Mouse (Mus musculus): ENCODE measurements around the gene Cnot1.

DNA sequence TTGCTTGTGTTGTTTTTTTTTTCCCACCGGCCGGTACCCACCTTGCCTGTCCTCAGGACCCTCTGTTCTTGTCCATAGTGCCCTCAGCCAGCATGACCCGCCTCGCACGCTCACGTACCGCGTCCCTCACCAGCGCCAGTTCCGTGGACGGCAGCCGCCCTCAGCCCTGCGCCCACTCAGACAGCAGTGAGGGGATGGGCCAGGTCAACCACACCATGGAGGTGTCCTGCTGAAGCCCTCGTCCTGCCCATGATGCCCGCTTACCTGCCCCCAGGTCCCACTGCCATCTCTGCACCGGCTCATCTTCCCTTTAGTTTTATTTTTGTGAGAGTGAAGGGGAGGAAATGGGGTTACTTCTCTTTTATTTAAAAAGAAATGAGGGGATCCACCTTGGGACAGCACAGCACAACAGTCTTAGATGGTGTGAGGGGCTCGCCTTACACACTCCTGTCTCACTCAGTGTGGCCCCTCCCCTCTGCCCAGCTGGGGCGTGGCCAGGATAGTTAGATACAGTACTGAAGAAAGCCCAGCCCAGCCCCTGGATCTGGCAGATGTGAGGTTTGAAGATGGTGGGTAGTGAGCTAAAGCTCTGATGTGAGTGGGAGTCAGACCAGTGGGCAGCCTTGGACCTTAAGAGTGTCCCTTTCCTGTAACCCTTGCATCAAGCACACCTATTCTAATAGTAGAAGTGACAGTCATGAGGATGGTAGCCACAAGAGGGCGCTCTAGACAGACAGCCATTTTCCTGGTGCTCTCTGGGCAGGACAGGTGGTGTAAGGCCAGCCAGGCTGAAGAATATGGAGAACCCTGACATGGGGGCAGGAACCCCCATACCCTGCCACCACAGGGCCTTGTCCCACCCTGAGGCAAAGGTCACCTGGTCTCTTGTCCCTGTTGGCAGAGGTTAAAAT lies 93.9 kb downstream of the Cnot1 start:
- TF ChIP-seq CTCF (IDR thresholded peaks at IDR 0.05; ENCODE audit: insufficient read depth, low read length), result peak; percentile 75
- no peak for TF ChIP-seq POLR2A (IDR thresholded peaks at IDR 0.05; ENCODE audit: borderline replicate concordance, extremely low read depth, low read depth, low read length)

Measured in lung, adult 2 months (tissue).